Mouse (Mus musculus): ENCODE results near the gene Git2.

Gene Git2

DNA sequence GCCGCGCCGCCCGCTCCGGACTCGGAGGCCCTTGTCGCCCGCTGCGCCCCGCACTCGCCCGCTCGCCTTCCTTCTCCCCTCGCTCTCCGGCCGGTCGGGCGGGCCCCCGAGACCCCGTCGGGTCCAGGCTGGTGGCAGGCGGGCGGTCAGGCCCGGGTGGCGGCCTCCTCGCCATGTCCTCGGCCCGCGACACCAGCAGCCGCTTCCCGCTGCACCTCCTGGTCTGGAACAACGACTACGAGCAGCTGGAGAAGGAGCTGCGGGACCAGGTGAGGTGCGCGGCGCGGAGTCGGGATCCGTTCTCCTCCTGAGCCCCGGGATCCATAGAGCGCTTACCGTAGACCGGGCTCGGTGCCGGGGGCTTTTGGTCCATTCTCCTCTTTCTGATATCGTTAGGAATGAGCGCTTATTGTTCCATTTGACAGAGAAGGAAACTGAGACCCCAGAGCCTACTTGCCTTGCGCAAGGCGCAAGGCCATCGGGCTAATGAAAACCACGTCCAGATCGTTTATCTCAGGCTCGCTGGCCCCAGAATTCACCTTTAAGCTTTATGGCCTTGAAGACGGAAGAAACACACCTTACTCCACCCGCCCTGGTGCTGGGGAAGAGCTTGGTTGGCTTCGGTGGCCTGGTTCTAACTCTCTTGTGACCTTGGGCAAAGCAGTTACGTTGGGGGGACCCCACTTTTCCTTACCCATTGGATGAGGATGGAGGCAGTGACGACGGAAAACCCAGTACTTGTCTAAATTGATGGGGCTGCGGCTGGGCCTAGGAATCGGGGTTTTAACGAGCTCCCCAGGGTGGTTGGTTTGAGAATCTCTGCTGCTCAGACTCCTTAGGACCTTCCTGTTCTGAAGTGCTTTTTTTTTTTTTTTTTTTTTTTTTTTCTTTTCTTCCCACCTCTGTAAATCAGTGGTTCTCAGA lies at the start of gene Git2:
Git2 (minus strand) TSS at position 462 of the 924 bp plus-strand sequence.
- DNase-seq (ENCODE audit: low spot score), result no peak

DNA sequence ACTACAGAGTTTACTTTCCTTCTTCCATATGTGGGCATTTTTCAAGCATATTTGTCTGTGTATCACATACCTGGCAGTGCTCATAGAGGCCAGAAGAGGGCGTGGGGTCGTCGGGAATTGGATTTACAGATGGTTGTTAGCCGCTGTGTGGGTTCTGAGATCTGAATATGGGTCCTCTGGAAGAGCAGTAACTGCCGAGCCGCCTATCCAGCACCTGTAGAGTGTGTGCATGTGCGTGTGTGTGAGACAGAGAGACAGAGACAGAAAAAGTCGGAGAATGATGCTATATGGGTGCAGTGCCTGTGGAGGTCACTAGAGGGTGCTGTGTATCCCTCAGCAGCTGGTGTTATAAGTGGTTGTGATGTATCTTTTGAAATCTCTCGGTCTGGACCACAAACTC lies 48.9 kb upstream of the Git2 start:
- DNase-seq (ENCODE audit: low spot score), result no peak

GRCm38 (mm10) chr5:114822796-114823688 lies 47.7 kb upstream of the Git2 start, which contains the start of gene 1500011B03Rik:
1500011B03Rik (minus strand) TSS chr5:114823468.
- DNase-seq (ENCODE audit: low spot score), result no peak

GRCm38 (mm10) chr5:114818124-114818523 lies 42.8 kb upstream of the Git2 start:
- DNase-seq (ENCODE audit: low spot score), result no peak

DNA sequence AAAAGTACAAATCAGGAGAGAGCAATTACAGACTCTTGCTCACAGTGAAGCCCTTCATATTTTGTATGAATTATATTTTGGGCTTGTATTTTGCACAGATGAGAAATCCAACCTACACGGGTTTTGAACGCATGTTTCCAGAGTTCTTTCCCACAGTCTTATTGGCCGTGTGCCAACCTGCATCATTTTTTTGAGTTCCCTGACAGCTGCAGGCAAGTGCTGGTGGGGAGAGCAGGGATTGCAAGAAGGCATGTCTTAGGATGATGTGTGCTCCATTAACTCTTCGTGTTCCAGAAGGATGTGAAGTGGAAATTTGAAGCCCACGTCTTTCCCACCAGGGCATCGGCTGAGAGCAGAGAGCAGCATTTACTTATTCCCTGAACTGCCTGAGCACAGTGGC lies 41.3 kb upstream of the Git2 start:
- DNase-seq (ENCODE audit: low spot score), result no peak

DNA sequence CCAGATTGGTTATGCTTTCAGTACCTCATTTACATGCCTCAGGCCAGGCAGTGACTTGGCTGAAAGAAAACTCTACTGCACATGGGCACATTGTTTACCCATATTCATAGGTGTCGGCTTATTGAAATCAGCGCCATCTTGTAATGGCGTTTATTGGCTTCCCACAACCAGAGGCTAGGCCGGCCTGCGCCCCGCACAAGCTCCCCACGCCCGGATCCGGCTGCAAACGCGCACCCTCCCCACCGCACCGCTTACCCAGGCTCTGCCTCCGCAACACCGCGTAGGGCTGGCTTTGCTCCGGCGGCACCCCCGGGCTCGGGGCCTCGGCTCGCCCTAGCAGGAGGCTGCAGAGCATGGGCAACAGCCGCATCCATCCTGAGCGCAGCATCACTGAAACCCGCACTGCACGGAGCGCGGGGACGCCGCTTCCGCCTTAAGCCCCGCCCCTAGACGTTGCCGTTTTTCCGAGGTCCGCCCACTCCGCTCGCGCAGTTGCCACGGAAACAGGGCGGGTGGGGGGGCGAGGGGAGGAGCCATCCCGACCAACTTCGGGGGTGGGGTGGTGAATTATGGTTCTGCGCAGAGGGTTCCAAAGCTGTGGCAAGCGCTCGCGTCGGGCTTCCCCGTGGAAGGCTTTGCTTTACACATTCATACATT lies 38.3 kb upstream of the Git2 start:
- peak; percentile 56 for DNase-seq (ENCODE audit: low spot score)

DNA sequence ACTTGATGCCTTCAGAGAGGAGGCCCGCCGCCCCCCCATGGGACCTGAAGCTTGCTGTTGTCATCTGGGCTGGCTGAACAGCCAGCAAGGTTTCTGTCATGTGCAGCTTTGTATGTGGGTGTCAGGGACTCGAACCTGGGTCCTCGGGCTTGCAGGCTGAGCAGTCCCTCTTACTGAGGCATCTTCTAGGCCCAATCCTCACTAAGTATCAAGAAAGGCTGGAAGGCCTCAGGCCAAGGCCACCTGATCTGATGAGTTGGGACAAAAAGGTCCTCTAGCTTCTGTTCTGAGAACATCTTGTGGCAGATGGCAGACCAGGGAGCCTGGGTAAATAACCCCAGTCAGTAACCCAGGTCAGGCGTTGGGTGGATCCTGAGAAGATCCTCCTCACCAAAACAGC lies 34.5 kb upstream of the Git2 start:
- no peak for DNase-seq (ENCODE audit: low spot score)

DNA sequence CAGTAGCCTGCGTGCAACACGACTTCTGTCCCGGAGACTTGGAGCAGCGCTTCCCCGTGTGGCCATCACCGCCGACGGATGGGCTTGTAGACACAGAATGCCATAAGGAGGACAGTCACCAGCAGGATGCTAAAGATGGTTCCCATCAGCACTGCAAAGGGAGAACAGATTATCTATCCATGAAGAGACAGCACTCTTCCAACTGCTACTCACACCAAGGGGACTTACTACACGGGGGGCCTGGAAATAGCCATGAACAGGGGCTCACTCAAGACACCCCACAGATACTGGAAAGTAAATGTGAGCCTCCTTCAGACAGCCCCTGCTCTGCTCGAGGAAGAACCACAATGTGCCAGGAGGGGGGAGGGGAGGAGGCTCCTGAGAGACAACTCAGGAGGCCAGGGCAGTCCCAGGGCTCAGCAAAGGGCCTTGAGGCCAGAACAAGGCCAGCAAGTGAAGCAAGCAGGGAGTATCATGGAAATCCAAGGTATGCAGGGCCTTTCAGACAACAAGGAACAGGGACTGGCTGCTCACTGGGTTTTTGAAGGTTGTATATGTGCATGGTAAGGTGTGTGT lies 34.0 kb upstream of the Git2 start:
- no peak for DNase-seq (ENCODE audit: low spot score)

GRCm38 (mm10) chr5:114808385-114808784 lies 33.1 kb upstream of the Git2 start:
- no peak for DNase-seq (ENCODE audit: low spot score)

GRCm38 (mm10) chr5:114807893-114808292 lies 32.6 kb upstream of the Git2 start:
- DNase-seq (ENCODE audit: low spot score), result no peak

DNA sequence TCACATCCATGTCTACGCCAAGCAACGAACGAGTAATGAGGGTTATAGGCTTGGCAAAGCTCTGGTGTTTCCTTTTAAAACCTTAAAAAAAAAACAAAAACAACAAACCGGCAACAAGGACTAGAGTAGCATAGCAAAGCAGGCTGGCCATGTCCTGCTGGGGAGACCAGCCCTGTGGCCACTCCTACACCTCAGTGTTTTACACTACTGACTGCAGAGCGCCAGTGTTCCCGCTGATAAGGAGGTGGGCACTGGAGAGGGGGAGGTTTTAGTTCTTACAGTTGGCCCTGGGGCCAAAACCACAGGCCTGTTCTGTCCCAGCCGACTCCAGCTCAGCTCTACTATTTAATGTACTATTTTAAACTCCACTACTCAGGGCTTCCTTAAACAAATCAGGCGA lies 32.2 kb upstream of the Git2 start:
- no peak for DNase-seq (ENCODE audit: low spot score)

GRCm38 (mm10) chr5:114807063-114807462 lies 31.7 kb upstream of the Git2 start:
- no peak for DNase-seq (ENCODE audit: low spot score)

GRCm38 (mm10) chr5:114806636-114807035 lies 31.3 kb upstream of the Git2 start:
- DNase-seq (ENCODE audit: low spot score), result no peak

- DNase-seq (ENCODE audit: low spot score), result no peak
These were observed 30.4 kb upstream of the Git2 start for GRCm38 (mm10) chr5:114805436-114806350.

DNA sequence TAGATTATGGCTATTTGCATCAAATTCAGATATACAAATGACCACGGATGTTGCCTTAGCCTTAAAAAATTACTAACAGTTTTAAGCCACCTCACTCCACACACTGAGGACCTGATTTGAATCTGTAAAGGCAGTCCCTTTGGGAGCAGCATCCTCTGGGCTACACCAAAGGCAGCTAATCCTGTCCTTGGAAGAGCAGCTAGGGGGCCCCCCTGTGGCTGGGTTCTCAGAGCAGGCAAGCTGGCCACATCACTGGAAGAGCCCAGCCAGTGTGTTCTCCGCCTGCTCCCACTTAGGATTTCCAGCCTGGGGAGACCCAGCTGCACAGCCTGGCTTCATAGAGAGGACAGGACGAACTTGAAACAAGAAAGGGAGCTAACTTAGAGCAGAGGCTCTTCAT lies 29.6 kb upstream of the Git2 start:
- no peak for DNase-seq (ENCODE audit: low spot score)

- no peak for DNase-seq (ENCODE audit: low spot score)
These were observed 29.0 kb upstream of the Git2 start for GRCm38 (mm10) chr5:114804335-114804734.

- DNase-seq (ENCODE audit: low spot score), result no peak
These were observed 27.9 kb upstream of the Git2 start for GRCm38 (mm10) chr5:114803231-114803630.

GRCm38 (mm10) chr5:114801841-114802240 lies 26.5 kb upstream of the Git2 start:
- no peak for DNase-seq (ENCODE audit: low spot score)

DNA sequence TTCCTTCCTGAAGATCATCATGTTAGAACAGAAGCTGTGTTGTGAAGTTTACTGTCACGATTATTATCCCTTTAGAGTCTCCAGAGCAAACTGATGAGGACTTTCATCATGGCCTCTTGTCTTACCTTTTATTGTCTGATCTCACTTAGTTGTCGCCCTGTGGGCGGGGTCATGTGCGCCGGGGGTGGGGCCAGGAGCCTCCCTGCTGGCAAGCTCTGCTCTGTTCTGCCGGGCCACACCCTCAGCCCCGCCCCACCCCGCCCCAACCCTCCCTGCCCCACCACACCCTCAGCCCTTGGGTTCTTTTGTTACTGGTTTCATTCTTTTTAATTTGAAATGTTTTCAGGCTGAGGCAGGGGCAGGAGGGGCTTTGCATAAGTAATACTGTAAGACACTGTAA lies 25.7 kb upstream of the Git2 start:
- no peak for DNase-seq (ENCODE audit: low spot score)

DNA sequence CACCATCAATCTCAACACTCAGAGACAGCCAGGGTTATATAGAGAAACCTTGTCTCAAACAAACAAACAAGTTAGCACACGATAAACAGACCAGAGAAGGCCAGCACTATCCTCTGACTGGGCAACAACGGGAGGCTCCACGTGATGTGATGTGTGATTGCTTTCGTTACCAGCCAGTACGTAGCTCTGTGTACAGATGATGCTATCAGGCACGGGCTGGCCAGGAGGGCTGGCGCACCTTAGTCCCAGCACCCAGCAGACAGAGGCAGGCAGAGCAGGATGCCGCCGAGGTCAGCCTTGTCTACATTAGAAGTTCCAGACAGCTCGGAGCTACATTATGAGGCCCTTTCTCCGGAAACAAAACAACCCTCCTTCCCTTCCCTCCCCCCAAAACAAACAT lies 24.5 kb upstream of the Git2 start:
- no peak for DNase-seq (ENCODE audit: low spot score)

DNA sequence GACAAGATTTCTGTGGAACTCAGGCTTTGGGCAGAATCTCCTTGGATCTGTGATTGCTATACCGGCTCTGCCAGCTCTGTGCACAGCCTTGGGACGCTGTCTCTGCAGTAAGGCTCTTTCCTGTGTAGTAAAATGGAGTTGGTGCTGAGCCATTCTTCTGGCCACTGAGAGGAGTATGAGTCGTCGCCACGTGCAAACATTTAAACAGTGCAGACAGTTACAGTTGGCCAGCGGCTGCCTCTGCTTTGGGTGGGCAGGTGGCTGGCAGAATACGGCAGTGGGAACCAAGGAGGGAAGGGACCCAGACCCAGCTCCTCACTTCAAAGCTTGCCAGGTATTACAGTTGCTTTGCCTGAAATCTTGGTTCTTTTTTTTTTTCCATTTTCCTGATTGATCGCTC lies 21.9 kb upstream of the Git2 start:
- DNase-seq (ENCODE audit: low spot score), result no peak
